9 mouse cellular contexts compared by ENCODE assay signal in genomic region chr1:180901107-180901506, GRCm38 (mm10). TPM values are rescaled to one million over a fixed set of nuclear protein-coding genes. Genes with fewer than 3 reads are reported as not detected.
A peak's percentile ranks its signal among the peaks of the same experiment; 100 is the strongest.
DNase-seq lines count a peak whose midpoint lies in the region; ATAC-seq lines count a peak whose summit lies in the region.
"Had no signal": no experiment of that assay in that cellular context is flagged by ENCODE, and none has a peak within 500 bp of the region (broad histone marks: within the 10 kb centered on the region; RNA-seq: fewer than 3 reads in every experiment).

No protein-coding gene starts in this region.

- WGBS in heart, embryonic 13.5 days = 2% methylated on average over 4 of the region's 4 CpGs
- WGBS in forebrain, embryonic 16.5 days = 0% methylated on average over 4 of the region's 4 CpGs

- peaks cover 6% of the 10 kb centered on the region for H3K36me3 ChIP-seq in heart, embryonic 13.5 days
- H3K36me3 ChIP-seq in splenic B cell, adult 2 months (ENCODE audit: control insufficient read depth, insufficient read depth, low read length, poor library complexity, severe bottlenecking) = no peaks in the 10 kb centered on the region; the same call in 1 of the 2 replicates
- no peaks in the 10 kb centered on the region; the same call in 1 of the 2 replicates for H3K36me3 ChIP-seq in forebrain, embryonic 16.5 days (ENCODE audit: control insufficient read depth, insufficient read depth)

- peaks cover 20% of the 10 kb centered on the region for H3K4me1 ChIP-seq in heart, embryonic 13.5 days
- peaks cover 15% of the 10 kb centered on the region for H3K4me1 ChIP-seq in forebrain, embryonic 16.5 days (replicated peaks; ENCODE audit: control insufficient read depth, insufficient read depth, low read length)

- H3K27me3 ChIP-seq in heart, embryonic 13.5 days (replicated peaks) = 0 out of 2 replicates have a peak, but pooled peaks cover 5% of the 10 kb centered on the region
- H3K27me3 ChIP-seq in splenic B cell, adult 2 months (ENCODE audit: control insufficient read depth, insufficient read depth, low read length, poor library complexity, severe bottlenecking) = no peaks in the 10 kb centered on the region
- H3K27me3 ChIP-seq in forebrain, embryonic 16.5 days (replicated peaks; ENCODE audit: control insufficient read depth, insufficient read depth, low read length) = no peaks in the 10 kb centered on the region

- DNase-seq in heart, adult 11 months = no peak
- DNase-seq in 416B (ENCODE audit: low read depth) = peak; percentile 87
- DNase-seq in Muller cell, postnatal 12 days (ENCODE audit: inconsistent ontology term) = peak; percentile 51
- peak; percentile 77 for DNase-seq in splenic B cell, adult 2 months (ENCODE audit: low read depth, low spot score)
- no peak for DNase-seq in adrenal gland, adult 18-20 months (ENCODE audit: low spot score in 2 of 2)

- no peak overlapping the region for H3K27ac ChIP-seq in heart, embryonic 13.5 days (replicated peaks)
- H3K27ac ChIP-seq in forebrain, embryonic 16.5 days (ENCODE audit: low read length) = no peak overlapping the region
- H3K27ac ChIP-seq: embryonic facial prominence, embryonic 12.5 days had no signal

- no peaks in the 10 kb centered on the region for H3K9me3 ChIP-seq in heart, embryonic 13.5 days
- H3K9me3 ChIP-seq in forebrain, embryonic 16.5 days (ENCODE audit: control insufficient read depth, low read length) = no peaks in the 10 kb centered on the region
- H3K9me3 ChIP-seq: embryonic facial prominence, embryonic 12.5 days had no signal

- H3K4me2 ChIP-seq in heart, embryonic 13.5 days = no peak overlapping the region
- no peak overlapping the region for H3K4me2 ChIP-seq in forebrain, embryonic 16.5 days (ENCODE audit: low read length)
- H3K4me2 ChIP-seq: embryonic facial prominence, embryonic 12.5 days had no signal

- ATAC-seq in heart, embryonic 13.5 days (ENCODE audit: extremely low read depth, insufficient number of reproducible peaks, low FRiP score, low TSS enrichment) = no peak
- 0 out of 2 replicates have a peak, but pooled peaks have one; percentile 17 for ATAC-seq in erythroblast, adult 5-6 weeks (replicated peaks; ENCODE audit: low FRiP score, poor library complexity, severe bottlenecking)
- ATAC-seq in forebrain, embryonic 16.5 days = no peak

- 0 out of 2 replicates have a peak overlapping the region, but pooled peaks have one; percentile 24 for H3K9ac ChIP-seq in heart, embryonic 13.5 days
- no peak overlapping the region for H3K9ac ChIP-seq in forebrain, embryonic 16.5 days (replicated peaks; ENCODE audit: low read depth, low read length)
- H3K9ac ChIP-seq: embryonic facial prominence, embryonic 12.5 days had no signal

- H3K4me3 ChIP-seq in heart, embryonic 13.5 days = no peak overlapping the region
- no peak overlapping the region for H3K4me3 ChIP-seq in forebrain, embryonic 16.5 days (replicated peaks; ENCODE audit: low read length)
- H3K4me3 ChIP-seq: embryonic facial prominence, embryonic 12.5 days had no signal

RNA-seq across cellular contexts. Expression of gene Pycr2, which starts 3.0 kb away (rescaled TPM):
- 56.2 and 56.5 TPM in 2 replicates for polyA plus RNA-seq in heart, embryonic 13.5 days (2015; fragmentation: Nextera tagmentation; extraction: Ambion mirVana)
- 9.0 and 9.8 TPM in 2 replicates for total RNA-seq in erythroblast, adult 5-6 weeks (2015; ENCODE audit: low replicate concordance)
- 5.8 and 7.0 TPM in 2 replicates for total RNA-seq in erythroblast, adult 5-6 weeks (2017; ENCODE audit: low replicate concordance)
- total RNA-seq in adrenal gland, adult 18-20 months (2021) = 10 to 100 TPM; 30.3 to 34.3 TPM
- 78.8 and 84.8 TPM in 2 replicates for polyA plus RNA-seq in forebrain, embryonic 16.5 days (2015; fragmentation: Nextera tagmentation; extraction: Ambion mirVana)

RNA-seq across cellular contexts. Expression of gene Lefty2, which starts 8.2 kb away (rescaled TPM):
- polyA plus RNA-seq in heart, embryonic 13.5 days (2015; fragmentation: Nextera tagmentation; extraction: Ambion mirVana) = 0.08 and 0.28 TPM in 2 replicates
- total RNA-seq in erythroblast, adult 5-6 weeks (2015; ENCODE audit: low replicate concordance) = not detected in 2 replicates
- not detected in 2 replicates for total RNA-seq in erythroblast, adult 5-6 weeks (2017; ENCODE audit: low replicate concordance)
- total RNA-seq in adrenal gland, adult 18-20 months (2021) = under 1 TPM; 0.32 to 0.73 TPM
- 4.1 and 6.6 TPM in 2 replicates for polyA plus RNA-seq in forebrain, embryonic 16.5 days (2015; fragmentation: Nextera tagmentation; extraction: Ambion mirVana)

RNA-seq across cellular contexts. Expression of gene Lefty1, which starts 33.7 kb away (rescaled TPM):
- 1.2 and 1.4 TPM in 2 replicates for polyA plus RNA-seq in heart, embryonic 13.5 days (2015; fragmentation: Nextera tagmentation; extraction: Ambion mirVana)
- total RNA-seq in erythroblast, adult 5-6 weeks (2015; ENCODE audit: low replicate concordance) = not detected in 2 replicates
- total RNA-seq in erythroblast, adult 5-6 weeks (2017; ENCODE audit: low replicate concordance) = not detected in 2 replicates
- 1 to 10 TPM; 3.3 to 5.7 TPM for total RNA-seq in adrenal gland, adult 18-20 months (2021)
- 0.30 and 0.39 TPM in 2 replicates for polyA plus RNA-seq in forebrain, embryonic 16.5 days (2015; fragmentation: Nextera tagmentation; extraction: Ambion mirVana)

RNA-seq across cellular contexts. Expression of gene Tmem63a, which starts 41.0 kb away (rescaled TPM):
- polyA plus RNA-seq in heart, embryonic 13.5 days (2015; fragmentation: Nextera tagmentation; extraction: Ambion mirVana) = 7.7 and 8.6 TPM in 2 replicates
- 8.5 and 13.8 TPM in 2 replicates for total RNA-seq in erythroblast, adult 5-6 weeks (2015; ENCODE audit: low replicate concordance)
- total RNA-seq in erythroblast, adult 5-6 weeks (2017; ENCODE audit: low replicate concordance) = 6.6 and 13.1 TPM in 2 replicates
- 10 to 100 TPM; 44.7 to 77.9 TPM for total RNA-seq in adrenal gland, adult 18-20 months (2021)
- 1.3 and 2.0 TPM in 2 replicates for polyA plus RNA-seq in forebrain, embryonic 16.5 days (2015; fragmentation: Nextera tagmentation; extraction: Ambion mirVana)

RNA-seq across cellular contexts. Expression of gene Sde2, which starts 50.2 kb away (rescaled TPM):
- polyA plus RNA-seq in heart, embryonic 13.5 days (2015; fragmentation: Nextera tagmentation; extraction: Ambion mirVana) = 22.0 and 23.9 TPM in 2 replicates
- 17.3 and 29.4 TPM in 2 replicates for total RNA-seq in erythroblast, adult 5-6 weeks (2015; ENCODE audit: low replicate concordance)
- total RNA-seq in erythroblast, adult 5-6 weeks (2017; ENCODE audit: low replicate concordance) = 34.7 and 53.5 TPM in 2 replicates
- total RNA-seq in adrenal gland, adult 18-20 months (2021) = 10 to 100 TPM; 21.5 to 22.9 TPM
- 36.6 and 41.9 TPM in 2 replicates for polyA plus RNA-seq in forebrain, embryonic 16.5 days (2015; fragmentation: Nextera tagmentation; extraction: Ambion mirVana)

Comparison
In these comparisons a context has a peak if more than half of its experiments do, and no peak if none do; other contexts are left out.
1. DNase-seq: peak in 416B (single experiment), Muller cell, postnatal 12 days (single experiment) and splenic B cell, adult 2 months (single experiment); none in heart, adult 11 months (single experiment) and adrenal gland, adult 18-20 months (0 of 2).